Mouse (Mus musculus) hindbrain, embryonic 15.5 days (tissue): ENCODE results near the gene Rras. TPM values are rescaled to one million over a fixed set of nuclear protein-coding genes. Genes with fewer than 3 reads are reported as not detected.
A peak's percentile ranks its signal among the peaks of the same experiment; 100 is the strongest.

Experiments
- ATAC-seq: fragments of 200-750 bp; cut with Nextera tagmentation; 2 replicates; pipeline ENCODE4 v1.8.0; 2017; ENCODE audit warnings: low read depth, moderate number of reproducible peaks, moderate TSS enrichment; ENCODE audit not compliant: low FRiP score
- H3K27ac ChIP-seq: fragments of 300-500 bp; sonication (generic); replicated peaks from 2 replicates; pipeline ENCODE4 v1.5.1; 2015; ENCODE audit warnings: mild to moderate bottlenecking, inconsistent platforms
- H3K27me3 ChIP-seq: fragments of 300-500 bp; sonication (generic); 2 replicates; pipeline ENCODE4 v1.6.1; 2015; ENCODE audit warnings: control low read depth, inconsistent platforms
- H3K36me3 ChIP-seq: fragments of 300-500 bp; sonication (generic); 2 replicates; pipeline ENCODE4 v1.6.1; 2015; ENCODE audit warnings: control low read depth, inconsistent platforms
- H3K4me1 ChIP-seq: fragments of 300-500 bp; sonication (generic); replicated peaks from 2 replicates; pipeline ENCODE4 v1.6.1; 2015; ENCODE audit warnings: control low read depth, inconsistent platforms
- H3K4me2 ChIP-seq: fragments of 300-500 bp; sonication (generic); 2 replicates; pipeline ENCODE4 v1.6.1; 2015; ENCODE audit warnings: moderate library complexity, mild to moderate bottlenecking, inconsistent platforms
- H3K4me3 ChIP-seq: fragments of 300-500 bp; sonication (generic); 2 replicates; pipeline ENCODE4 v1.5.1; 2015; ENCODE audit warnings: mild to moderate bottlenecking, inconsistent platforms
- H3K9ac ChIP-seq: fragments of 300-500 bp; sonication (generic); 2 replicates; pipeline ENCODE4 v1.6.1; 2015; ENCODE audit warnings: inconsistent platforms
- H3K9me3 ChIP-seq: fragments of 300-500 bp; sonication (generic); 2 replicates; pipeline ENCODE4 v1.6.1; 2016; ENCODE audit warnings: control low read depth, inconsistent platforms
- WGBS: fragments of 180-500 bp; shearing (Covaris S2); methylation state at CpG from one replicate; pipeline ENCODE4 v1.1.7; 2015; 5-methylcytosine and 5-hydroxymethylcytosine counted together
- polyA plus RNA-seq: library from polyadenylated mRNA; unstranded; fragments of >200 nt; fragmentation: Nextera tagmentation; extraction: Ambion mirVana; gene quantifications from 2 replicates; pipeline ENCODE4 v1.2.1, GENCODE M21; 2015

Rras gene
- polyA plus RNA-seq, 1 experiment from 2014 or later = 16.0 TPM

GRCm38 (mm10) chr7:45005321-45005992 lies 12.3 kb upstream of the Rras start:
- 95% methylated on average over 6 of the region's 6 CpGs for WGBS
- Histone ChIP-seq H3K9me3 (no peaks in the 10 kb centered on the region), H3K4me2 (no peak overlapping the region), H3K9ac (no peak overlapping the region), H3K27ac (no peak overlapping the region), H3K36me3 (peaks cover 92% of the 10 kb centered on the region), H3K27me3 (no peaks in the 10 kb centered on the region), H3K4me1 (no peaks in the 10 kb centered on the region; the same call in 1 of the 2 replicates), H3K4me3 (no peak overlapping the region)
- ATAC-seq = no peak

- no peaks in the 10 kb centered on the region for H3K9me3 ChIP-seq
- 95% methylated on average over 11 of the region's 12 CpGs for WGBS
These were observed 11.3 kb upstream of the Rras start for GRCm38 (mm10) chr7:45006503-45006902.

GRCm38 (mm10) chr7:45007141-45007540 lies 10.6 kb upstream of the Rras start:
- no peak for ATAC-seq
- 95% methylated on average over 29 of the region's 29 CpGs for WGBS
- no peak overlapping the region for H3K4me2 ChIP-seq

More at GRCm38 (mm10) chr7:45006503-45006902, 11.3 kb upstream of the Rras start:
- Histone ChIP-seq H3K36me3 (peaks cover 86% of the 10 kb centered on the region), H3K4me3 (no peak overlapping the region), H3K27me3 (no peaks in the 10 kb centered on the region), H3K27ac (no peak overlapping the region), H3K4me2 (no peak overlapping the region), H3K9ac (no peak overlapping the region), H3K4me1 (no peaks in the 10 kb centered on the region)
- no peak for ATAC-seq

GRCm38 (mm10) chr7:45007846-45008245 lies 9.9 kb upstream of the Rras start:
- H3K4me3 ChIP-seq = no peak overlapping the region
- no peaks in the 10 kb centered on the region for H3K4me1 ChIP-seq
- no peak overlapping the region for H3K9ac ChIP-seq
- H3K9me3 ChIP-seq = no peaks in the 10 kb centered on the region
- no peaks in the 10 kb centered on the region for H3K27me3 ChIP-seq
- peaks cover 86% of the 10 kb centered on the region for H3K36me3 ChIP-seq
- 96% methylated on average over 30 of the region's 30 CpGs for WGBS
- H3K4me2 ChIP-seq = no peak overlapping the region
- no peak for ATAC-seq
- H3K27ac ChIP-seq = no peak overlapping the region

More at GRCm38 (mm10) chr7:45007141-45007540, 10.6 kb upstream of the Rras start:
- Histone ChIP-seq H3K27ac (no peak overlapping the region), H3K9ac (no peak overlapping the region), H3K9me3 (no peaks in the 10 kb centered on the region), H3K4me3 (no peak overlapping the region), H3K27me3 (no peaks in the 10 kb centered on the region), H3K4me1 (no peaks in the 10 kb centered on the region), H3K36me3 (peaks cover 86% of the 10 kb centered on the region)

GRCm38 (mm10) chr7:45008411-45008810 lies 9.3 kb upstream of the Rras start:
- Histone ChIP-seq H3K9ac (no peak overlapping the region), H3K9me3 (no peaks in the 10 kb centered on the region), H3K27ac (no peak overlapping the region), H3K4me2 (no peak overlapping the region), H3K27me3 (no peaks in the 10 kb centered on the region), H3K4me1 (0 out of 2 replicates have a peak, but pooled peaks cover 2% of the 10 kb centered on the region), H3K36me3 (peaks cover 81% of the 10 kb centered on the region), H3K4me3 (no peak overlapping the region)
- WGBS = 94% methylated on average over 19 of the region's 19 CpGs
- no peak for ATAC-seq

- Histone ChIP-seq H3K9ac (no peak overlapping the region), H3K36me3 (peaks cover 49% of the 10 kb centered on the region), H3K27me3 (no peaks in the 10 kb centered on the region), H3K4me3 (no peak overlapping the region), H3K27ac (no peak overlapping the region), H3K4me2 (no peak overlapping the region), H3K9me3 (no peaks in the 10 kb centered on the region), H3K4me1 (peaks cover 25% of the 10 kb centered on the region)
- over 99% methylated on average over 6 of the region's 6 CpGs for WGBS
- no peak for ATAC-seq
These were observed 5.8 kb upstream of the Rras start for GRCm38 (mm10) chr7:45012011-45012410.

- peaks cover 31% of the 10 kb centered on the region for H3K4me1 ChIP-seq
- H3K27me3 ChIP-seq = no peaks in the 10 kb centered on the region
- no peak for ATAC-seq
- 90% methylated on average over 4 of the region's 4 CpGs for whole genome bisulfite sequencing
- H3K36me3 ChIP-seq = peaks cover 41% of the 10 kb centered on the region
- no peak overlapping the region for H3K4me3 ChIP-seq
- H3K9ac ChIP-seq = no peak overlapping the region
- H3K4me2 ChIP-seq = no peak overlapping the region
- H3K9me3 ChIP-seq = no peaks in the 10 kb centered on the region
- H3K27ac ChIP-seq = no peak overlapping the region
These were observed 4.9 kb upstream of the Rras start for GRCm38 (mm10) chr7:45012824-45013223.

- ATAC-seq = no peak
- peaks cover 36% of the 10 kb centered on the region for H3K4me1 ChIP-seq
- no peaks in the 10 kb centered on the region for H3K9me3 ChIP-seq
- WGBS = 95% methylated on average over 16 of the region's 16 CpGs
- H3K4me2 ChIP-seq = no peak overlapping the region
- no peaks in the 10 kb centered on the region for H3K27me3 ChIP-seq
- H3K9ac ChIP-seq = no peak overlapping the region
- no peak overlapping the region for H3K27ac ChIP-seq
- peaks cover 37% of the 10 kb centered on the region for H3K36me3 ChIP-seq
- no peak overlapping the region for H3K4me3 ChIP-seq
These were observed 4.2 kb upstream of the Rras start for GRCm38 (mm10) chr7:45013366-45014095.

- Histone ChIP-seq H3K9ac (no peak overlapping the region), H3K4me1 (peaks cover 36% of the 10 kb centered on the region), H3K36me3 (peaks cover 32% of the 10 kb centered on the region), H3K27me3 (no peaks in the 10 kb centered on the region; the same call in 1 of the 2 replicates), H3K4me3 (no peak overlapping the region), H3K9me3 (no peaks in the 10 kb centered on the region), H3K4me2 (no peak overlapping the region), H3K27ac (no peak overlapping the region)
- ATAC-seq = no peak
- 97% methylated on average over 3 of the region's 3 CpGs for WGBS
These were observed 3.7 kb upstream of the Rras start for GRCm38 (mm10) chr7:45014096-45014451.

GRCm38 (mm10) chr7:45015344-45015956 lies 2.3 kb upstream of the Rras start:
- peak overlapping the region; percentile 62 for H3K4me3 ChIP-seq
- peaks cover 18% of the 10 kb centered on the region for H3K36me3 ChIP-seq
- ATAC-seq = no peak
- WGBS = 2% methylated on average over 20 of the region's 20 CpGs
- no peaks in the 10 kb centered on the region; the same call in 1 of the 2 replicates for H3K27me3 ChIP-seq
- H3K4me1 ChIP-seq = peaks cover 36% of the 10 kb centered on the region
- H3K9me3 ChIP-seq = no peaks in the 10 kb centered on the region
- H3K9ac ChIP-seq = peak overlapping the region; percentile 89
- peak overlapping the region; percentile 91 for H3K4me2 ChIP-seq
- H3K27ac ChIP-seq = peak overlapping the region; percentile 81

GRCm38 (mm10) chr7:45015957-45016612 lies 1.7 kb upstream of the Rras start, which contains the start of gene Scaf1:
Gene Scaf1, minus strand, starts transcription at chr7:45016363.
- Histone ChIP-seq H3K9me3 (no peaks in the 10 kb centered on the region), H3K27me3 (no peaks in the 10 kb centered on the region; the same call in 1 of the 2 replicates), H3K4me3 (peak within 1 kb of the TSS; percentile 62), H3K27ac (peak within 1 kb of the TSS; percentile 81), H3K4me1 (peaks cover 36% of the 10 kb centered on the region), H3K9ac (peak within 1 kb of the TSS; percentile 89), H3K4me2 (peak within 1 kb of the TSS; percentile 91), H3K36me3 (peaks cover 16% of the 10 kb centered on the region)
- under 1% methylated on average over 59 of the region's 69 CpGs for WGBS
- ATAC-seq = peak; percentile 96
